Mouse (Mus musculus) MEL (cell line): ENCODE results near the gene Fbxw17.

ENCODE experiments used
- CHD1 ChIP-seq: IDR thresholded peaks from 2 replicates; pipeline ENCODE4 v1.6.1; 2012; ENCODE audit warnings: low read depth, mild to moderate bottlenecking, inconsistent platforms, low read length, improper control_type of control experiment
- CTCF ChIP-seq, 3 experiments: IDR thresholded peaks in 2 of 3; conservative IDR thresholded peaks in 1 of 3; 2 replicates each; pipeline ENCODE4 v1.5.1; 2011 to 2012; ENCODE audit warnings: low read length in 3 of 3, low read depth in 2 of 3, mild to moderate bottlenecking in 2 of 3, improper control_type of control experiment in 1 of 3, inconsistent platforms in 1 of 3, mixed read lengths in 1 of 3, moderate library complexity in 1 of 3; ENCODE audit not compliant: control insufficient read depth in 1 of 3, insufficient read depth in 1 of 3, poor library complexity in 1 of 3, severe bottlenecking in 1 of 3
- E2F4 ChIP-seq: IDR thresholded peaks from 2 replicates; pipeline ENCODE4 v1.6.1; 2011; ENCODE audit warnings: low read depth, low read length, improper control_type of control experiment, borderline replicate concordance
- EP300 ChIP-seq, 2 experiments: IDR thresholded peaks; 2 replicates each; pipeline ENCODE4 v1.6.1; 2011; ENCODE audit warnings: improper control_type of control experiment in 2 of 2, low read length in 2 of 2, low read depth in 1 of 2, mild to moderate bottlenecking in 1 of 2
- GABPA ChIP-seq: IDR thresholded peaks from 2 replicates; pipeline ENCODE4 v1.6.1; 2012; ENCODE audit warnings: low read depth, mild to moderate bottlenecking, inconsistent platforms, low read length, improper control_type of control experiment, moderate library complexity
- GATA1 ChIP-seq: IDR thresholded peaks from 2 replicates; pipeline ENCODE4 v1.6.1; 2011; ENCODE audit warnings: low read depth, low read length, improper control_type of control experiment
- HCFC1 ChIP-seq: IDR thresholded peaks from 2 replicates; pipeline ENCODE4 v1.6.1; 2012; ENCODE audit warnings: low read depth, mild to moderate bottlenecking, inconsistent platforms, low read length, improper control_type of control experiment, moderate library complexity
- MAX ChIP-seq: IDR thresholded peaks from 2 replicates; pipeline ENCODE4 v1.6.1; 2011; ENCODE audit warnings: low read length, improper control_type of control experiment
- MEF2A ChIP-seq: IDR thresholded peaks from 2 replicates; pipeline ENCODE4 v1.6.1; 2014; ENCODE audit warnings: low read depth, mild to moderate bottlenecking, inconsistent platforms, low read length, improper control_type of control experiment; ENCODE audit not compliant: poor library complexity, insufficient replicate concordance, severe bottlenecking; ENCODE audit errors: extremely low read depth
- POLR2A ChIP-seq, 2 experiments: IDR thresholded peaks; 2 replicates each; pipeline ENCODE4 v1.6.1; 2011 to 2012; ENCODE audit warnings: low read length in 2 of 2, mild to moderate bottlenecking in 2 of 2, control low read depth in 1 of 2, improper control_type of control experiment in 1 of 2, low read depth in 1 of 2, moderate library complexity in 1 of 2; ENCODE audit not compliant: control insufficient read depth in 1 of 2, insufficient read depth in 1 of 2, poor library complexity in 1 of 2
- POLR2AphosphoS2 ChIP-seq: IDR thresholded peaks from 2 replicates; pipeline ENCODE4 v1.6.1; 2011; ENCODE audit warnings: low read length, improper control_type of control experiment
- POLR2AphosphoS5 ChIP-seq: IDR thresholded peaks from 2 replicates; pipeline ENCODE4 v1.6.1; 2012; ENCODE audit warnings: low read depth, borderline replicate concordance, mild to moderate bottlenecking, inconsistent platforms, low read length, moderate library complexity, mixed read lengths
- USF1 ChIP-seq: IDR thresholded peaks from 2 replicates; pipeline ENCODE4 v1.6.1; 2014; ENCODE audit warnings: low read depth, mild to moderate bottlenecking, inconsistent platforms, low read length, improper control_type of control experiment, moderate library complexity
- USF2 ChIP-seq, 2 experiments: IDR thresholded peaks; 2 replicates each; pipeline ENCODE4 v1.6.1; 2011 to 2012; ENCODE audit warnings: improper control_type of control experiment in 2 of 2, low read length in 2 of 2, borderline replicate concordance in 1 of 2, inconsistent platforms in 1 of 2, low read depth in 1 of 2, mild to moderate bottlenecking in 1 of 2; ENCODE audit not compliant: insufficient read depth in 1 of 2

GRCm38 (mm10) chr13:50467007-50467406 lies 49.3 kb downstream of the Fbxw17 start, which contains the start of gene Nutm2:
- no peak for TF ChIP-seq POLR2AphosphoS2
- no peak for TF ChIP-seq CTCF (IDR thresholded peaks at IDR 0.05 in 2 of 3, conservative IDR thresholded peaks at IDR 0.05 in 1 of 3; ENCODE audit: control insufficient read depth in 1 of 3, insufficient read depth in 1 of 3, low read depth in 2 of 3, low read length in 3 of 3, poor library complexity in 1 of 3, severe bottlenecking in 1 of 3)
- TF ChIP-seq E2F4: no peak
- no peak for TF ChIP-seq POLR2A (IDR thresholded peaks at IDR 0.05; ENCODE audit: control insufficient read depth in 1 of 2, insufficient read depth in 1 of 2, low read depth in 1 of 2, low read length in 2 of 2, poor library complexity in 1 of 2)
- no peak for TF ChIP-seq USF1
- no peak for TF ChIP-seq POLR2AphosphoS5
- TF ChIP-seq GABPA: no peak
- no peak for TF ChIP-seq HCFC1
- no peak for TF ChIP-seq GATA1
- no peak for TF ChIP-seq CHD1
- no peak for TF ChIP-seq MEF2A
- TF ChIP-seq MAX: no peak
- TF ChIP-seq USF2 (IDR thresholded peaks at IDR 0.05; ENCODE audit: borderline replicate concordance in 1 of 2, insufficient read depth in 1 of 2, low read depth in 1 of 2, low read length in 2 of 2): no peak
- TF ChIP-seq EP300 (IDR thresholded peaks at IDR 0.05; ENCODE audit: low read depth in 1 of 2, low read length in 2 of 2): no peak
